ENCODE assay signal across 17 mouse cellular contexts in genomic region chr13:69523444-69524157, GRCm38 (mm10). TPM values are rescaled to one million over a fixed set of nuclear protein-coding genes. Genes with fewer than 3 reads are reported as not detected.
DNase-seq lines count a peak whose midpoint lies in the region; ATAC-seq and TF ChIP-seq lines count a peak whose summit lies in the region.
"Had no signal": no experiment of that assay in that cellular context is flagged by ENCODE, and none has a peak within 500 bp of the region (broad histone marks: within the 10 kb centered on the region; RNA-seq: fewer than 3 reads in every experiment).

No protein-coding gene starts in this region.

- H3K27me3 ChIP-seq in cerebellum, adult 2 months (ENCODE audit: control insufficient read depth, insufficient read depth, low read length) = no peaks in the 10 kb centered on the region
- H3K27me3 ChIP-seq in kidney, adult 2 months (replicated peaks; ENCODE audit: control insufficient read depth, insufficient read depth, low read length) = no peaks in the 10 kb centered on the region
- no peaks in the 10 kb centered on the region for H3K27me3 ChIP-seq in kidney, embryonic 14.5 days (ENCODE audit: control insufficient read depth, insufficient read depth, low read length)
- no peaks in the 10 kb centered on the region for H3K27me3 ChIP-seq in midbrain, embryonic 13.5 days
- H3K27me3 ChIP-seq in midbrain, embryonic 10.5 days (ENCODE audit: low read depth, poor library complexity, severe bottlenecking) = no peaks in the 10 kb centered on the region
- H3K27me3 ChIP-seq: hindbrain, embryonic 13.5 days had no signal

- H3K4me2 ChIP-seq in kidney, embryonic 14.5 days (replicated peaks; ENCODE audit: low read depth, low read length) = no peak overlapping the region
- H3K4me2 ChIP-seq in midbrain, embryonic 13.5 days (replicated peaks) = no peak overlapping the region
- H3K4me2 ChIP-seq: hindbrain, embryonic 13.5 days had no signal

- no peak for TF ChIP-seq CTCF in cerebellum, adult 2 months (IDR thresholded peaks at IDR 0.05; ENCODE audit: borderline replicate concordance, insufficient read depth, low read depth, low read length)
- no peak for TF ChIP-seq CTCF in kidney, adult 2 months (conservative IDR thresholded peaks at IDR 0.05; ENCODE audit: insufficient read depth, insufficient read length, low read depth, low read length)

- H3K27ac ChIP-seq in cerebellum, adult 2 months (ENCODE audit: insufficient read depth, low read length) = peak overlapping the region; percentile 70
- H3K27ac ChIP-seq in kidney, adult 2 months (ENCODE audit: insufficient read depth, low read depth, low read length) = peak overlapping the region; percentile 8; the same call in 1 of the 2 replicates
- H3K27ac ChIP-seq in kidney, embryonic 14.5 days (ENCODE audit: low read depth, low read length) = no peak overlapping the region
- no peak overlapping the region; the same call in 1 of the 2 replicates for H3K27ac ChIP-seq in midbrain, embryonic 13.5 days
- no peak overlapping the region for H3K27ac ChIP-seq in midbrain, embryonic 10.5 days (replicated peaks)
- H3K27ac ChIP-seq: forebrain, embryonic 10.5 days; hindbrain, embryonic 13.5 days had no signal

- H3K9me3 ChIP-seq in kidney, embryonic 14.5 days (ENCODE audit: control insufficient read depth, low read length) = no peaks in the 10 kb centered on the region
- no peaks in the 10 kb centered on the region for H3K9me3 ChIP-seq in midbrain, embryonic 13.5 days
- H3K9me3 ChIP-seq in midbrain, embryonic 10.5 days (replicated peaks) = no peaks in the 10 kb centered on the region
- H3K9me3 ChIP-seq: forebrain, embryonic 10.5 days; G1E; hindbrain, embryonic 13.5 days had no signal

- H3K4me3 ChIP-seq in cerebellum, adult 2 months (replicated peaks; ENCODE audit: insufficient read depth, low read depth, low read length) = no peak overlapping the region
- H3K4me3 ChIP-seq in kidney, adult 2 months (ENCODE audit: insufficient read depth, low read depth, low read length) = no peak overlapping the region
- no peak overlapping the region for H3K4me3 ChIP-seq in kidney, embryonic 14.5 days (ENCODE audit: low read length)
- H3K4me3 ChIP-seq in midbrain, embryonic 13.5 days (replicated peaks) = no peak overlapping the region
- no peak overlapping the region for H3K4me3 ChIP-seq in midbrain, embryonic 10.5 days
- H3K4me3 ChIP-seq: forebrain, embryonic 10.5 days; hindbrain, embryonic 13.5 days had no signal

- peaks cover 59% of the 10 kb centered on the region for H3K4me1 ChIP-seq in cerebellum, adult 2 months (ENCODE audit: control insufficient read depth, insufficient read depth, low read length)
- H3K4me1 ChIP-seq in kidney, adult 2 months (ENCODE audit: control insufficient read depth, insufficient read depth, low read length) = peaks cover 52% of the 10 kb centered on the region
- H3K4me1 ChIP-seq in kidney, embryonic 14.5 days (ENCODE audit: control insufficient read depth, insufficient read depth, low read length) = peaks cover 40% of the 10 kb centered on the region
- H3K4me1 ChIP-seq in midbrain, embryonic 13.5 days (replicated peaks) = peaks cover 84% of the 10 kb centered on the region
- peaks cover 78% of the 10 kb centered on the region for H3K4me1 ChIP-seq in midbrain, embryonic 10.5 days

- H3K9ac ChIP-seq in kidney, embryonic 14.5 days (ENCODE audit: low read depth, low read length) = no peak overlapping the region
- H3K9ac ChIP-seq in midbrain, embryonic 13.5 days (replicated peaks) = 0 out of 2 replicates have a peak overlapping the region, but pooled peaks have one; percentile 28

- WGBS in cerebellum, adult 2 months = 38% methylated on average over 14 of the region's 14 CpGs
- WGBS in kidney, adult 2 months = 35% methylated on average over 14 of the region's 14 CpGs
- 45% methylated on average over 14 of the region's 14 CpGs for WGBS in kidney, embryonic 14.5 days
- WGBS in midbrain, embryonic 13.5 days = 70% methylated on average over 14 of the region's 14 CpGs
- WGBS in midbrain, embryonic 10.5 days = 74% methylated on average over 14 of the region's 14 CpGs

- no peak for ATAC-seq in kidney, embryonic 14.5 days (ENCODE audit: low FRiP score, low TSS enrichment)
- no peak for ATAC-seq in midbrain, embryonic 13.5 days

- peak in 1 of 2 experiments; percentile 33 for DNase-seq in cerebellum, adult 2 months
- DNase-seq in cerebellum, adult 9-10 months = no peak
- DNase-seq in kidney, adult 2 months = peak; percentile 34
- no peak for DNase-seq in midbrain, embryonic 10.5 days (ENCODE audit: low spot score)
- no peak for DNase-seq in spleen, adult 12 weeks (ENCODE audit: low spot score)
- no peak for DNase-seq in retina, embryonic 14.5 days (ENCODE audit: low spot score)
- DNase-seq: adrenal gland, postnatal 14 days; gastrocnemius, postnatal 25 days; heart, postnatal 14 days; lung, adult 18-20 months; lung, postnatal 36 days; right cerebral cortex, postnatal 4 days had no signal

- no peak for TF ChIP-seq POLR2A in cerebellum, adult 2 months (IDR thresholded peaks at IDR 0.05; ENCODE audit: borderline replicate concordance, insufficient read depth, low read length)
- TF ChIP-seq POLR2A in kidney, adult 2 months (IDR thresholded peaks at IDR 0.05; ENCODE audit: low read depth, low read length) = no peak

- H3K36me3 ChIP-seq in kidney, adult 2 months (ENCODE audit: control insufficient read depth, insufficient read depth, low read length) = no peaks in the 10 kb centered on the region
- no peaks in the 10 kb centered on the region; the same call in 1 of the 2 replicates for H3K36me3 ChIP-seq in kidney, embryonic 14.5 days (ENCODE audit: control insufficient read depth, insufficient read depth, low read length)
- H3K36me3 ChIP-seq in midbrain, embryonic 13.5 days = no peaks in the 10 kb centered on the region
- peaks cover 3% of the 10 kb centered on the region; the same call in 1 of the 2 replicates for H3K36me3 ChIP-seq in midbrain, embryonic 10.5 days
- H3K36me3 ChIP-seq: hindbrain, embryonic 13.5 days had no signal

RNA-seq across cellular contexts. Expression of gene Nsun2, which starts 9.9 kb away (rescaled TPM):
- polyA plus RNA-seq in cerebellum, adult 2 months (2012; rRNA removed) = 67.1 and 68.8 TPM in 2 replicates
- 47.9 and 51.6 TPM in 2 replicates for polyA plus RNA-seq in kidney, adult 2 months (2012; rRNA removed)
- polyA plus RNA-seq in kidney, embryonic 14.5 days (2014; fragmentation: Nextera tagmentation; extraction: Ambion mirVana) = 88.5 and 142 TPM in 2 replicates
- polyA plus RNA-seq in midbrain, embryonic 13.5 days (2015; fragmentation: Nextera tagmentation; extraction: Ambion mirVana) = 74.1 and 76.7 TPM in 2 replicates
- polyA plus RNA-seq in midbrain, embryonic 10.5 days (2016; fragmentation: Nextera tagmentation; extraction: Ambion mirVana) = 125 and 150 TPM in 2 replicates

RNA-seq across cellular contexts. Expression of gene Tent4a, which starts 10.8 kb away (rescaled TPM):
- polyA plus RNA-seq in cerebellum, adult 2 months (2012; rRNA removed) = 26.2 and 27.4 TPM in 2 replicates
- 15.8 and 16.7 TPM in 2 replicates for polyA plus RNA-seq in kidney, adult 2 months (2012; rRNA removed)
- 8.3 and 8.6 TPM in 2 replicates for polyA plus RNA-seq in kidney, embryonic 14.5 days (2014; fragmentation: Nextera tagmentation; extraction: Ambion mirVana)
- polyA plus RNA-seq in midbrain, embryonic 13.5 days (2015; fragmentation: Nextera tagmentation; extraction: Ambion mirVana) = 5.8 and 7.1 TPM in 2 replicates
- 4.9 and 5.2 TPM in 2 replicates for polyA plus RNA-seq in midbrain, embryonic 10.5 days (2016; fragmentation: Nextera tagmentation; extraction: Ambion mirVana)

Comparison
In these comparisons a context has a peak if more than half of its experiments do, and no peak if none do; other contexts are left out.
1. H3K27ac ChIP-seq: peak in cerebellum, adult 2 months (single experiment) and kidney, adult 2 months (single experiment); none in kidney, embryonic 14.5 days (single experiment), midbrain, embryonic 13.5 days (single experiment) and midbrain, embryonic 10.5 days (single experiment).